Mouse (Mus musculus): ENCODE results near the gene Brsk1. TPM values are rescaled to one million over a fixed set of nuclear protein-coding genes. Genes with fewer than 3 reads are reported as not detected.

Gene Brsk1
- polyA plus RNA-seq, 1 experiment from 2014 or later, result 2.2 TPM

Other genes with a start within 250 kb of the Brsk1 start
- 29.2 and 32.1 TPM in 2 replicates for gene Rdh13, start 245.0 kb upstream of the Brsk1 start, polyA plus RNA-seq (2015; fragmentation: Nextera tagmentation; extraction: Ambion mirVana)
- 5.9 and 6.3 TPM in 2 replicates for gene Eps8l1, start 229.9 kb upstream of the Brsk1 start, polyA plus RNA-seq (2015; fragmentation: Nextera tagmentation; extraction: Ambion mirVana)
- gene Ppp1r12c, start 188.9 kb upstream of the Brsk1 start, polyA plus RNA-seq (2015; fragmentation: Nextera tagmentation; extraction: Ambion mirVana), result 43.8 and 50.2 TPM in 2 replicates
- 298 and 309 TPM in 2 replicates for gene Tnnt1, start 174.2 kb upstream of the Brsk1 start, polyA plus RNA-seq (2015; fragmentation: Nextera tagmentation; extraction: Ambion mirVana)
- gene Tnni3, start 166.4 kb upstream of the Brsk1 start, polyA plus RNA-seq (2015; fragmentation: Nextera tagmentation; extraction: Ambion mirVana), result 4.9 and 5.5 TPM in 2 replicates
- 3.0 and 3.3 TPM in 2 replicates for gene Dnaaf3, start 158.2 kb upstream of the Brsk1 start, polyA plus RNA-seq (2015; fragmentation: Nextera tagmentation; extraction: Ambion mirVana)
- gene Syt5, start 143.1 kb upstream of the Brsk1 start, polyA plus RNA-seq (2015; fragmentation: Nextera tagmentation; extraction: Ambion mirVana), result 5.5 and 6.0 TPM in 2 replicates
- gene Ptprh, start 86.6 kb upstream of the Brsk1 start, polyA plus RNA-seq (2015; fragmentation: Nextera tagmentation; extraction: Ambion mirVana), result not detected in 2 replicates
- gene Tmem86b, start 59.2 kb upstream of the Brsk1 start, polyA plus RNA-seq (2015; fragmentation: Nextera tagmentation; extraction: Ambion mirVana), result 1.2 and 1.3 TPM in 2 replicates
- 9.0 and 9.9 TPM in 2 replicates for gene Ppp6r1, start 31.6 kb upstream of the Brsk1 start, polyA plus RNA-seq (2015; fragmentation: Nextera tagmentation; extraction: Ambion mirVana)
- 93.6 and 95.4 TPM in 2 replicates for gene Hspbp1, start 5.5 kb upstream of the Brsk1 start, polyA plus RNA-seq (2015; fragmentation: Nextera tagmentation; extraction: Ambion mirVana)
- 0.13 TPM in 2 replicates for gene Tmem150b, start 34.6 kb downstream of the Brsk1 start, polyA plus RNA-seq (2015; fragmentation: Nextera tagmentation; extraction: Ambion mirVana)
- 61.6 and 65.3 TPM in 2 replicates for gene Kmt5c, start 49.5 kb downstream of the Brsk1 start, polyA plus RNA-seq (2015; fragmentation: Nextera tagmentation; extraction: Ambion mirVana)
- 67.5 and 68.6 TPM in 2 replicates for gene Cox6b2, start 62.5 kb downstream of the Brsk1 start, polyA plus RNA-seq (2015; fragmentation: Nextera tagmentation; extraction: Ambion mirVana)
- gene Fam71e2, start 80.7 kb downstream of the Brsk1 start, polyA plus RNA-seq (2015; fragmentation: Nextera tagmentation; extraction: Ambion mirVana), result not detected in 2 replicates
- gene Il11, start 92.3 kb downstream of the Brsk1 start, polyA plus RNA-seq (2015; fragmentation: Nextera tagmentation; extraction: Ambion mirVana), result 0.26 and 0.39 TPM in 2 replicates
- gene Tmem190, start 92.3 kb downstream of the Brsk1 start, polyA plus RNA-seq (2015; fragmentation: Nextera tagmentation; extraction: Ambion mirVana), result not detected in 2 replicates
- gene Tmem238, start 99.1 kb downstream of the Brsk1 start, polyA plus RNA-seq (2015; fragmentation: Nextera tagmentation; extraction: Ambion mirVana), result 7.3 and 7.9 TPM in 2 replicates
- 290 and 292 TPM in 2 replicates for gene Rpl28, start 102.3 kb downstream of the Brsk1 start, polyA plus RNA-seq (2015; fragmentation: Nextera tagmentation; extraction: Ambion mirVana)
- gene Ube2s, start 122.0 kb downstream of the Brsk1 start, polyA plus RNA-seq (2015; fragmentation: Nextera tagmentation; extraction: Ambion mirVana), result 328 and 349 TPM in 2 replicates
- gene Shisa7, start 154.1 kb downstream of the Brsk1 start, polyA plus RNA-seq (2015; fragmentation: Nextera tagmentation; extraction: Ambion mirVana), result 0.17 and 0.33 TPM in 2 replicates
- gene Isoc2b, start 179.7 kb downstream of the Brsk1 start, polyA plus RNA-seq (2015; fragmentation: Nextera tagmentation; extraction: Ambion mirVana), result 5.6 and 6.4 TPM in 2 replicates
- 1.2 and 1.3 TPM in 2 replicates for gene Isoc2a, start 186.5 kb downstream of the Brsk1 start, polyA plus RNA-seq (2015; fragmentation: Nextera tagmentation; extraction: Ambion mirVana)
- gene Gm36210, start 215.9 kb downstream of the Brsk1 start, polyA plus RNA-seq (2015; fragmentation: Nextera tagmentation; extraction: Ambion mirVana), result not detected in 2 replicates
- 4.2 and 4.3 TPM in 2 replicates for gene Zfp628, start 224.6 kb downstream of the Brsk1 start, polyA plus RNA-seq (2015; fragmentation: Nextera tagmentation; extraction: Ambion mirVana)
- gene Nat14, start 231.4 kb downstream of the Brsk1 start, polyA plus RNA-seq (2015; fragmentation: Nextera tagmentation; extraction: Ambion mirVana), result 3.1 and 3.3 TPM in 2 replicates
- 6.4 and 8.1 TPM in 2 replicates for gene Ssc5d, start 235.2 kb downstream of the Brsk1 start, polyA plus RNA-seq (2015; fragmentation: Nextera tagmentation; extraction: Ambion mirVana)

Measured in limb, embryonic 13.5 days (tissue).